Mouse (Mus musculus) lung, adult 2 months (tissue): ENCODE data around the gene Kxd1.

Experiments used
- CTCF ChIP-seq: fragments of 200-500 bp; IDR thresholded peaks from 2 replicates; pipeline ENCODE4 v1.5.1; 2011; ENCODE audit warnings: mild to moderate bottlenecking, low read length, control low read depth; ENCODE audit not compliant: insufficient read depth
- POLR2A ChIP-seq: fragments of 200-500 bp; IDR thresholded peaks from 2 replicates; pipeline ENCODE4 v1.6.1; 2011; ENCODE audit warnings: low read depth, mild to moderate bottlenecking, control low read depth, low read length, borderline replicate concordance; ENCODE audit errors: extremely low read depth

GRCm38 (mm10) chr8:70482943-70483342 lies 44.8 kb downstream of the Kxd1 start:
- TF ChIP-seq CTCF (no peak), POLR2A (no peak)
